Mouse (Mus musculus) limb, embryonic 10.5 days (tissue): Measurements from ENCODE around the gene Ngf. TPM values are rescaled to one million over a fixed set of nuclear protein-coding genes. Genes with fewer than 3 reads are reported as not detected.

Experiments
- DNase-seq: peaks from one replicate; pipeline ENCODE4 v3.0.0-alpha.2; 2017; ENCODE audit warnings: low spot score
- H3K27ac ChIP-seq: fragments of 300-500 bp; sonication (generic); 2 replicates; pipeline ENCODE4 v1.5.1; 2016; ENCODE audit warnings: mild to moderate bottlenecking
- H3K27me3 ChIP-seq: fragments of 300-500 bp; sonication (generic); 2 replicates; pipeline ENCODE4 v1.6.1; 2016; ENCODE audit warnings: low read depth, mild to moderate bottlenecking; ENCODE audit not compliant: poor library complexity, severe bottlenecking
- H3K36me3 ChIP-seq: fragments of 300-500 bp; sonication (generic); 2 replicates; pipeline ENCODE4 v1.6.1; 2016; ENCODE audit warnings: mild to moderate bottlenecking, moderate library complexity
- H3K4me1 ChIP-seq: fragments of 300-500 bp; sonication (generic); 2 replicates; pipeline ENCODE4 v1.6.1; 2016
- H3K4me3 ChIP-seq: fragments of 300-500 bp; sonication (generic); 2 replicates; pipeline ENCODE4 v1.5.1; 2016; ENCODE audit warnings: mild to moderate bottlenecking, moderate library complexity
- H3K9me3 ChIP-seq: fragments of 300-500 bp; sonication (generic); replicated peaks from 2 replicates; pipeline ENCODE4 v1.6.1; 2016; ENCODE audit warnings: mild to moderate bottlenecking
- WGBS: fragments of 180-500 bp; shearing (Covaris S2); methylation state at CpG from one replicate; pipeline ENCODE4 v1.1.7; 2016; 5-methylcytosine and 5-hydroxymethylcytosine counted together
- polyA plus RNA-seq: library from polyadenylated mRNA; unstranded; fragments of >200 nt; fragmentation: Nextera tagmentation; extraction: Ambion mirVana; gene quantifications from 2 replicates; pipeline ENCODE4 v1.2.1, GENCODE M21; 2016

Gene Ngf
- polyA plus RNA-seq, 1 experiment from 2014 or later: 2.7 TPM

- DNase-seq: no peak
- peaks cover 34% of the 10 kb centered on the region for H3K27me3 ChIP-seq
- no peak overlapping the region for H3K27ac ChIP-seq
- peaks cover 16% of the 10 kb centered on the region for H3K4me1 ChIP-seq
- no peaks in the 10 kb centered on the region for H3K9me3 ChIP-seq
- H3K36me3 ChIP-seq: no peaks in the 10 kb centered on the region
- no peak overlapping the region for H3K4me3 ChIP-seq
- WGBS: 86% methylated on average over 15 of the region's 15 CpGs
Measured at GRCm38 (mm10) chr3:102474275-102475155, 4.8 kb downstream of the Ngf start.

DNA sequence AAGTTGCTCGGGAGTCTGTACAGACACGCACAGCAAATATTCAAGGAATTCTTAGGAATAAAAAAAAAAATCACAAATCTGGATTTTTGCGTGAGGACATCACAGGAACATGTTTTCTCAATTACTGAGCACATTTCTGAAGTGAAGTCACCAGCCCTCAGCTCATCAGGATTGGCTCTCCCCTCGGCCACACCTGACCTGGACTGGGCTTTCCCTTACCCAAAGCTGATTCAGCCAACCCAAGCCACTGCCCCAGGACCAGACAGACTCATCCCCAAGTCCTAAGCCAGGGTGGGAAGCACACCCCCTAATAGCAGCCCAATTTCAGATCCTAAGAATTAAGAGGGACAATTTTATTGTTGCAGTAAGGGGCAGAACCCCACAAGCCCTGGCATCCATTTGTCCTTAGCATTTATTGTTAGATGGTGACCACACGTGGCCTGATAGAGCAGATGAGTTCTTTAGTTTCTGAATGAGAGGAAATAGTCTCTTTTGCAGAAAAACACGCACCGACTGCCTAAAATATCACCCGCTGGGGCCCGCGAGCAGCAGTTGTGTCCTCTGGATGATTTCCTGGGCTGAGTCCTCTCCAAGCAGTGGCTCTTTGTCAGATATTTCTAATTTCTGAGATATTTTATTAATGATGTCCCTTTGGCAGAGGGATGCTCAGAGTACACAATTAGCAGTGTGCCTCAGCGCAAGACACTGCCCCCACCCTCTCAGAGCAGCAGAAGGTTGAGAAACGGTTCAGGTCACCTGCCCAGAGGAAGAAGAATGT, 8.4 kb downstream of the Ngf start:
- WGBS: 87% methylated on average over 12 of the region's 12 CpGs

GRCm38 (mm10) chr3:102490393-102491123, 20.8 kb downstream of the Ngf start:
- 73% methylated on average over 14 of the region's 14 CpGs for WGBS

More for the DNA sequence above, 8.4 kb downstream of the Ngf start:
- no peaks in the 10 kb centered on the region for H3K36me3 ChIP-seq
- H3K27ac ChIP-seq: no peak overlapping the region
- H3K4me3 ChIP-seq: no peak overlapping the region
- no peaks in the 10 kb centered on the region for H3K9me3 ChIP-seq
- H3K4me1 ChIP-seq: no peaks in the 10 kb centered on the region
- 0 out of 2 replicates have a peak, but pooled peaks cover 3% of the 10 kb centered on the region for H3K27me3 ChIP-seq
- no peak for DNase-seq

DNA sequence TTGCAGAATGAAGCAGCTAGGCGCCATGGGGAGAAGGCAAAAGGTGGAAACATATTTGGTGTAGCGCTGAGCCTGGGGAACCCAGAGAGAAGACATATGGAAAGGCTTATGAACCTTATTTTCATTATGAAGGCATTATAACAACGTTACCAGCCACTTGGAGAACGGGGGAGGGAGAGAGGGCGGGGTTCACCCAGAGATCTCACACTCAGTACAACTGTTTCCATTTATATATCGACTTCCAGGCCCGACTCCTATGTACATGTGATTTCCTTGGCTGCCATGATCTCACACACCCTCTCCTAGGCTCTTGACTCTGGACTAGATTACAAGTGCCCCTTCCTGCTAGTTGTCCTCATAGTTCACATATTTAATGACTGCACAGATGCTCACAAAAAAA, 28.4 kb downstream of the Ngf start:
- Histone ChIP-seq H3K4me3 (no peak overlapping the region), H3K27ac (no peak overlapping the region), H3K36me3 (no peaks in the 10 kb centered on the region), H3K9me3 (no peaks in the 10 kb centered on the region), H3K27me3 (no peaks in the 10 kb centered on the region), H3K4me1 (no peaks in the 10 kb centered on the region)
- no peak for DNase-seq
- 82% methylated on average over 7 of the region's 7 CpGs for WGBS

More at GRCm38 (mm10) chr3:102490393-102491123, 20.8 kb downstream of the Ngf start:
- no peak overlapping the region for H3K27ac ChIP-seq
- no peak overlapping the region for H3K4me3 ChIP-seq
- H3K36me3 ChIP-seq: no peaks in the 10 kb centered on the region
- H3K27me3 ChIP-seq: no peaks in the 10 kb centered on the region
- H3K4me1 ChIP-seq: peaks cover 10% of the 10 kb centered on the region; the same call in 1 of the 2 replicates
- no peak for DNase-seq
- no peaks in the 10 kb centered on the region for H3K9me3 ChIP-seq

GRCm38 (mm10) chr3:102498931-102499330, 29.2 kb downstream of the Ngf start:
- Histone ChIP-seq H3K4me3 (no peak overlapping the region), H3K27ac (no peak overlapping the region), H3K27me3 (no peaks in the 10 kb centered on the region), H3K36me3 (no peaks in the 10 kb centered on the region), H3K4me1 (no peaks in the 10 kb centered on the region), H3K9me3 (no peaks in the 10 kb centered on the region)
- WGBS: 84% methylated on average over 6 of the region's 6 CpGs
- DNase-seq: no peak

- H3K27ac ChIP-seq: no peak overlapping the region
- H3K36me3 ChIP-seq: no peaks in the 10 kb centered on the region
- H3K4me3 ChIP-seq: no peak overlapping the region
- 0 out of 2 replicates have a peak, but pooled peaks cover 3% of the 10 kb centered on the region for H3K4me1 ChIP-seq
- 88% methylated on average over 2 of the region's 2 CpGs for WGBS
- no peak for DNase-seq
- no peaks in the 10 kb centered on the region for H3K9me3 ChIP-seq
- H3K27me3 ChIP-seq: no peaks in the 10 kb centered on the region
Measured at GRCm38 (mm10) chr3:102500031-102500430, 30.3 kb downstream of the Ngf start.

GRCm38 (mm10) chr3:102501186-102501585, 31.5 kb downstream of the Ngf start:
- Histone ChIP-seq H3K27me3 (no peaks in the 10 kb centered on the region), H3K27ac (no peak overlapping the region), H3K4me1 (peaks cover 14% of the 10 kb centered on the region), H3K36me3 (no peaks in the 10 kb centered on the region), H3K4me3 (no peak overlapping the region), H3K9me3 (no peaks in the 10 kb centered on the region)
- no peak for DNase-seq
- 85% methylated on average over 4 of the region's 4 CpGs for WGBS

DNA sequence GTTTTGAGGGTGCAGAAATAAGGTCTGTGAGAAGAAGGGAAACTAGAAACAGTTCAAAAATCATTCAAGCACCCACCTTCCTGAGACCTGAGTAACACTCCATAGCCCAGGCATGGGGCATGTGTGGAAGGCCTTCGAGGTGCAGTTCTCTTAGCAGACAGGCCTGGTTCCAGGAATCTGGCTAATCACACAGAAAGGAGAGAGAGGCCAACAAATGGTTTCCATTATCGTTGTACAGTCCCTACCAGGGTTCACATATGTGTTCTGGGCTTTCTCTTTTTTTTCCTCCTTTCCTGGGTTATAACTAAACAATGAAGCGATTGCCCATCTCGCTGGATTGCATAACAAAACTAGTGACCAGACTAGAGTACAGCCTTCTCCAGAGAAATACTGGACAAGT, 35.4 kb downstream of the Ngf start:
- Histone ChIP-seq H3K36me3 (no peaks in the 10 kb centered on the region), H3K27me3 (no peaks in the 10 kb centered on the region), H3K4me1 (peaks cover 34% of the 10 kb centered on the region), H3K9me3 (no peaks in the 10 kb centered on the region), H3K27ac (peak overlapping the region; percentile 46; the same call in 1 of the 2 replicates), H3K4me3 (no peak overlapping the region)
- 81% methylated on average over 4 of the region's 4 CpGs for WGBS
- DNase-seq: no peak

- Histone ChIP-seq H3K4me3 (no peak overlapping the region), H3K27ac (peak overlapping the region; percentile 31; the same call in 1 of the 2 replicates), H3K36me3 (no peaks in the 10 kb centered on the region), H3K4me1 (peaks cover 34% of the 10 kb centered on the region), H3K27me3 (no peaks in the 10 kb centered on the region), H3K9me3 (no peaks in the 10 kb centered on the region)
- WGBS: 81% methylated on average over 12 of the region's 12 CpGs
- no peak for DNase-seq
Measured at GRCm38 (mm10) chr3:102506061-102506460, 36.3 kb downstream of the Ngf start.

GRCm38 (mm10) chr3:102507666-102508260, 38.0 kb downstream of the Ngf start:
- no peak for DNase-seq

GRCm38 (mm10) chr3:102508455-102508854, 38.7 kb downstream of the Ngf start:
- no peak overlapping the region for H3K4me3 ChIP-seq
- H3K27ac ChIP-seq: no peak overlapping the region
- H3K36me3 ChIP-seq: no peaks in the 10 kb centered on the region
- 39% methylated on average over 9 of the region's 9 CpGs for WGBS
- H3K4me1 ChIP-seq: peaks cover 34% of the 10 kb centered on the region
- no peak for DNase-seq
- H3K9me3 ChIP-seq: no peaks in the 10 kb centered on the region
- no peaks in the 10 kb centered on the region for H3K27me3 ChIP-seq

More at GRCm38 (mm10) chr3:102507666-102508260, 38.0 kb downstream of the Ngf start:
- Histone ChIP-seq H3K4me3 (no peak overlapping the region), H3K9me3 (no peaks in the 10 kb centered on the region), H3K27me3 (no peaks in the 10 kb centered on the region), H3K36me3 (no peaks in the 10 kb centered on the region), H3K27ac (peak overlapping the region; percentile 66; the same call in 1 of the 2 replicates), H3K4me1 (peaks cover 34% of the 10 kb centered on the region)
- WGBS: 77% methylated on average over 8 of the region's 8 CpGs

DNA sequence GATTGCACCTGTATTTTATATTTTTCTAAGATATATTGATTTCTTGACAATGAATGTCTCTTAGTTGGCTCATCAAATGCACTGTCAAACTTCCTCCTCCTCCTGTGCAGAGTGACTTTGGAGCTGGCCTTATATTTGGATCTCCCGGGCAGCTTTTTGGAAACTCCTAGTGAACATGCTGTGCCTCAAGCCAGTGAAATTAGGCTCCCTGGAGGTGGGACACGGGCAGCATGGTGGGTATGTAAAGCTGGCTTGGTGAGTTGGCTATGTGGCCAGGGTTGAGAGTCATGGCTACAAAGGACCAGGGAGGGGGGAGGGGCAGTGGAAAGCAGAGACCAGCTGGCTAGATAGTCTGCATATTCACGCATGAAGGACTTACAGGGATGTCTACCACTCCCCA, 39.9 kb downstream of the Ngf start:
- H3K36me3 ChIP-seq: no peaks in the 10 kb centered on the region

More for the DNA sequence above, 39.9 kb downstream of the Ngf start:
- Histone ChIP-seq H3K27ac (no peak overlapping the region), H3K27me3 (no peaks in the 10 kb centered on the region), H3K4me1 (peaks cover 34% of the 10 kb centered on the region), H3K4me3 (no peak overlapping the region), H3K9me3 (no peaks in the 10 kb centered on the region)
- DNase-seq: no peak
- WGBS: 76% methylated on average over 3 of the region's 3 CpGs
